Mouse (Mus musculus) gastrocnemius, postnatal 25 days (tissue): Measurements from ENCODE around the gene Slc4a10. TPM values are rescaled to one million over a fixed set of nuclear protein-coding genes. Genes with fewer than 3 reads are reported as not detected.
"Not testable (repeated sequence)": the region's sequence is repeated elsewhere in the genome, so short reads cannot be mapped to it uniquely, and the experiment has no call there.

Experiments used
- DNase-seq: peaks from one replicate; pipeline ENCODE4 v3.0.0; 2022
- long read RNA-seq, 2 experiments: library from polyadenylated mRNA; stranded (forward); transcript quantifications; one replicate each; pipeline ENCODE4 v2.0.0; 2021
- total RNA-seq, 2 experiments: library from RNA; stranded (reverse); gene quantifications; 1 replicate in 1 of 2; 2 replicates in 1 of 2; pipeline ENCODE4 v1.2.3; 2021

Slc4a10 gene
- under 1 TPM in 1 of 2 experiments, not detected in 1; 0.08 TPM for total RNA-seq
- long read RNA-seq, experiment 1 = 0 reads
- long read RNA-seq, experiment 2 = 0 reads

- no peak for DNase-seq
Observed at GRCm38 (mm10) chr2:62046421-62046845, at the start of gene Slc4a10. TSS of gene Slc4a10 (plus strand) at chr2:62046462.

- DNase-seq = not testable (repeated sequence)
Observed at GRCm38 (mm10) chr2:62001251-62001650, 45.0 kb upstream of the Slc4a10 start.

DNA sequence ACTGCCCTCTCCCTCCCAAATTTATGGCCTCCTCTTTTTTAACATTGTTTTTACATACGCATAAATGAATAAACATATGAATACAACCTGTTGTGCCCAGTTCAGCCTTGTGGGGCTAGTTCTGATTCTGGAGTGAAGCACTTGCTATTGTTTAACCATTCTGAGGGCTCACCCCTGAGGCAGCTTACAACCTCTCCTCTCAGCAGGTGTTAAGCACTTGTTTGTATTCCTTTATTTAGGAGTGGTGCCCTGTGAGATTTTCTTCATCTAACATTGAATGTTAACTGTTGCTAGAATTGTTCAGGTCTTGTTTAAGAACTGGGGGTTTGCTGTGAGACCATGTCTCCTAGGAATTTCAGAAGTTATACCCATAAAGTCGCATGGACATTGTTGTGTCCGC is 28.1 kb upstream of the Slc4a10 start:
- no peak for DNase-seq

GRCm38 (mm10) chr2:62046861-62047503 is 720 bp downstream of the Slc4a10 start:
- DNase-seq = no peak

- DNase-seq = no peak
Observed at GRCm38 (mm10) chr2:62047504-62048005, 1.3 kb downstream of the Slc4a10 start.

- DNase-seq = no peak
Observed at GRCm38 (mm10) chr2:62048116-62048515, 1.9 kb downstream of the Slc4a10 start.

- no peak for DNase-seq
Observed at GRCm38 (mm10) chr2:62076512-62076911, 30.2 kb downstream of the Slc4a10 start.

DNA sequence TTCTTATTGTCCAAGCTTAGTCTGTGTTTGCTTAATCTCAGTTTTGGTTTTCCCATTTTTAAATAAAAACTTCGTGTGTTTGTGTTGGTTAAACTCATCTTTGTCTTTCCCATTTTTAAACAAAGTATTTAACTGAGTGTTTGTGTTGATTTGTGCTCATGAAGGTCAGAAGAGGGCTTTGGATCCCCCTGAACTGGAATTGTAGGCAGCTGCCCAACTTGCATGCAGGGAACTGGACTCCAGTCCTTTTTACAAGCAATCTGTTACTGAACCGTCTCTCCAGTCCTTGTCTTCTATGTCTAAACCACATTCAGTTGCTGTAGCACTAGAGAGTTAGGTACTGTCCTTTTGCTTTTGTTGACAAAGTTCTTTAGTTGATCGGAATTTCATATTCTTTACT is 41.3 kb downstream of the Slc4a10 start:
- no peak for DNase-seq

- DNase-seq = no peak
Observed at GRCm38 (mm10) chr2:62088715-62089114, 42.5 kb downstream of the Slc4a10 start.

DNA sequence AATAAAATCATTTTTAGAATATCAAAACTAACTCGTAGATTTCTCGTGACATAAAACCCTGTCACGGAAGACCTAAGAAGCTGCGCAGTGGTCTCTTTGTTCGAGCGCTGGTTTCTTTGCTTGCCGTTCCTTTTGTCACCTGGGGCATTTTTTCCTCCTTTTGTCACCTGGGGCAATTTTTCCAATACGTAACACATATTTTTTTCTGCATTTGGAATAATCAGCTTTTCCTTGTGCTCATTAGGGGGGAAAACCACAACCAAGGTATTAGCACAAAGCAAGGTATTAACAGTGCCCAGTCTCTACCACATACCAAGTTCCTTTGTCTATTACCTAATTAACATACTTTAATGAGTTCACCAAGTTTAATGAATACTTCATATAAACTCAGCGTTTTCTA is 42.9 kb downstream of the Slc4a10 start:
- no peak for DNase-seq

DNA sequence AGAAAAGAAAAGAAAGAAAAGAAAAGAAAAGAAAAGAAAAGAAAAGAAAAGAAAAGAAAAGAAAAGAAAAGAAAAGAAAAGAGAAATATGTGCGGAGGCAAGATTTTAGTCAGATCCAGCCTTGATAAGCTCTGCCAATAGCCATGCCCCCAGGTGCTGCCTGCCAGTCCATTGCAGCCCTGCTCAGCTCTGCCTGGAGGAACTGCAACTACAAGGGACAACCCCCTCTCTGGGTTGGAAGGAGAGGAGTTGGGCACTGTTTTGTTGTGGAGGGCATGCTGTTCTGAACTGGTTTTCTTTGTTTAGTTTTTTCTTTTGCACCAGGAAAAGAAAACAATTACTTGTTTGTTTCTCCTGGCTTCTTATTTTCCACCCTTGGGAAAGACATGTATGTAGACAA is 54.3 kb downstream of the Slc4a10 start:
- no peak for DNase-seq

GRCm38 (mm10) chr2:62115346-62115745 is 69.1 kb downstream of the Slc4a10 start:
- no peak for DNase-seq

DNA sequence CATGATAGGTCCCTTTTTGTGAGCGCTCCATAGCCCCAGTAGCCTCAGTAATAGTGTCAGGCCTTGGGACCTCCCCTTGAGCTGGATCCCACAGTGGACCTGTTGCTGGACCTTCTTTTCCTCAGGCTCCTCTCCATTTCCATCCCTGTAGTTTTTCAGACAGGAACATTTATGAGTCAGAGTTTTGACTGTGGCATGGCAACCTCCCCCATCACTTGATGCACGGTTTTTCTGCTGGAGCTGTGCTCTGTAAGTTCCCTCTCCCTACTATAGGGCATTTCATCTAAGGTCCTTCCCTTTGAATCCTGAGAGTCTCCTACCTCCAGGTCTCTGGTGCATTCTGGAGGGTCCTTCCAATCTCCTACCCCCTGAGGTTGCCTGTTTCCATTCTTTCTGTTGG is 83.7 kb downstream of the Slc4a10 start:
- no peak for DNase-seq

- no peak for DNase-seq
Observed at GRCm38 (mm10) chr2:62134911-62135310, 88.6 kb downstream of the Slc4a10 start.

DNA sequence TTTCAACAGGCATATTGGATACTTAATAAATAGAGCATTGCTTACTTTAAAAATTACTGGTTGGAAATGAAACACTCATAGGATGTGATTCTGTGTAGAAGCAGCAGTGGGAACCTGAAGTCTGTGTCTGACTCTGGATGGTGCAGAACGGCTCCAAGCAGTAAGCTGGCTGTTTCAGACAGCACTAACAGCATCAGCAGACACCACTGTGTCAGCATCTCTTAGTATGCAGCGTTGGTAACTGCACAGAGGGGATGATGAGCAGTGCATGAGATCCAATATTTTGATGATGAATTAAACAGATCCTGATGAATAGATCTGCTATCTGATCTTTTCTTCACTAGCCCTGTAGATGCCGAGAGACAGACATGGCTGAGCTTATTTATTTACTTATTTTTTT is 101.4 kb downstream of the Slc4a10 start:
- DNase-seq = no peak

DNA sequence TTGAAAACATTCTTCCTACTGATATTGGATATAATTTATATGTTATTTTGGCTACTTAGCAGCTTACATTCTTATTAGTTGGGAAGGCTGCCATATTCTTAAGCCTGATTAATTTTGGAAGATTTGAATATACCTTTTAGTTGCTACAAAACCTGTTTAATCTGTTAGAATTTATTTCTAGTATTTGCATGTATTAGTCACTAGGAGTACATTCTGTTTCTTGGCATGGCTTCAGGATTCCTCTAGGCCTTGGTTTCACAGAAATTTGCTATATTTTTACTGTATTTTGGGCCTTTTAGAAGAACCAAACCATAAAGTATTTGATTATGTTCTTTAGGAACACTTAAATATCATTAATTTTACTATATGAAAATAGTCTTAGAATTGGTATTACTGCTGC is 103.2 kb downstream of the Slc4a10 start:
- no peak for DNase-seq

- no peak for DNase-seq
Observed at GRCm38 (mm10) chr2:62150830-62151229, 104.6 kb downstream of the Slc4a10 start.

GRCm38 (mm10) chr2:62210109-62210508 is 163.8 kb downstream of the Slc4a10 start:
- DNase-seq = no peak

- DNase-seq = no peak
Observed at GRCm38 (mm10) chr2:62211106-62211505, 164.8 kb downstream of the Slc4a10 start.

- DNase-seq = no peak
Observed at GRCm38 (mm10) chr2:62227563-62227962, 181.3 kb downstream of the Slc4a10 start.

DNA sequence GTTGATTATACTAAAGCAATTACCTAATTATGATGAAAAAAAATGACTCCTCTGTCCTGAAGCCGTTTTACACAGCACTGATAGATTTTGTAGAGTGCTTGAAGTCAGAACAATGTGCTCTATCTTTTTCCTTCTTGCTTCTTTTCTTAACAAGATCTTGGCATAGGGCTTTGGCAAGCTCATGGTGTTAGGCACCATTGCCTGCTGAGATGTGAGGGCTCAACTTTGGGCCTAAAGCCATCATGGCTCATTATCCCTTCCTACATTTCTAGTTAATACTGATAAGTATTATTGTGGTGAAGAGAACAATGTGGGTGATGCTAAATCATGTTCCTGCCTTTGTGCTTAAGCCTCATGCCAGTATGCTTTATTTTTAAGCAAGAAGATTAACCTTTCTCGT is 185.0 kb downstream of the Slc4a10 start:
- DNase-seq = no peak

GRCm38 (mm10) chr2:62244167-62244566 is 197.9 kb downstream of the Slc4a10 start:
- no peak for DNase-seq

- DNase-seq = no peak
Observed at GRCm38 (mm10) chr2:62268467-62268866, 222.2 kb downstream of the Slc4a10 start.

DNA sequence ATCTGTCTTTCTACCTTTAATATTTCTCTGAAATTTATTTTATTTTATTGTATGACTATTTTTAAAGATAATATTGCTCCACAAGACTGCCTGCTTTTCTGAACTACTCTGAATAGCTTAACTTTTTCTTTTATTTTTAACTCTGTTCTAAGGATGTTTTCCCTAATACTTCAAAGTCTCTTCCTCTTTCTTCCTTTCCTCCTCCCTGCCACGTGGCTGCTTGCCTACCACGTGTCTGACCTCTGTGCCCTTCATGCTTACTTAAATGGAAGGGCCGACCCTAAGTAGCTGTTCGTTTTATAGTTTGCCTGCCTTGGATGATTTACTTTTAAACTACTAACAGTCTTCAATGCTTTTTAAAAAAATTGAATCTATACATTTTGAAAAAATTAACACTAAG is 225.6 kb downstream of the Slc4a10 start:
- no peak for DNase-seq
